Mouse (Mus musculus): ENCODE results near the gene Trak1. TPM values are rescaled to one million over a fixed set of nuclear protein-coding genes. Genes with fewer than 3 reads are reported as not detected.
A peak's percentile ranks its signal among the peaks of the same experiment; 100 is the strongest.

Gene Trak1
- polyA plus RNA-seq, 1 experiment from 2014 or later, result 15.2 TPM

GRCm38 (mm10) chr9:121298065-121298398 is 730 bp downstream of the Trak1 start:
- H3K4me1 ChIP-seq (replicated peaks), result peaks cover 30% of the 10 kb centered on the region
- peaks cover 40% of the 10 kb centered on the region for H3K27me3 ChIP-seq
- peak overlapping the region; percentile 95 for H3K4me2 ChIP-seq
- 3% methylated on average over 7 of the region's 7 CpGs for WGBS
- H3K9me3 ChIP-seq, result no peaks in the 10 kb centered on the region
- H3K36me3 ChIP-seq, result no peaks in the 10 kb centered on the region
- no peak overlapping the region for H3K27ac ChIP-seq
- no peak for ATAC-seq (ENCODE audit: insufficient number of reproducible peaks, insufficient read depth, low FRiP score, low TSS enrichment, low read depth)
- peak overlapping the region; percentile 91 for H3K9ac ChIP-seq (replicated peaks)
- peak overlapping the region; percentile 87 for H3K4me3 ChIP-seq (replicated peaks)

GRCm38 (mm10) chr9:121298411-121299091 is 1.2 kb downstream of the Trak1 start:
- Histone ChIP-seq H3K9ac (replicated peaks) (peak overlapping the region; percentile 91), H3K4me1 (replicated peaks) (peaks cover 31% of the 10 kb centered on the region), H3K36me3 (no peaks in the 10 kb centered on the region), H3K4me2 (peak overlapping the region; percentile 95), H3K27ac (no peak overlapping the region; the same call in 1 of the 2 replicates), H3K9me3 (no peaks in the 10 kb centered on the region), H3K4me3 (replicated peaks) (peak overlapping the region; percentile 87), H3K27me3 (peaks cover 37% of the 10 kb centered on the region)
- 35% methylated on average over 15 of the region's 15 CpGs for WGBS
- ATAC-seq (ENCODE audit: insufficient number of reproducible peaks, insufficient read depth, low FRiP score, low TSS enrichment, low read depth), result 0 out of 2 replicates have a peak, but pooled peaks have one; percentile 39

- H3K9me3 ChIP-seq, result no peaks in the 10 kb centered on the region
- H3K4me3 ChIP-seq (replicated peaks), result peak overlapping the region; percentile 87
- no peak overlapping the region for H3K9ac ChIP-seq (replicated peaks)
- no peaks in the 10 kb centered on the region for H3K36me3 ChIP-seq
- H3K27me3 ChIP-seq, result peaks cover 29% of the 10 kb centered on the region
- peak overlapping the region; percentile 95 for H3K4me2 ChIP-seq
- H3K4me1 ChIP-seq (replicated peaks), result peaks cover 35% of the 10 kb centered on the region
- ATAC-seq (ENCODE audit: insufficient number of reproducible peaks, insufficient read depth, low FRiP score, low TSS enrichment, low read depth), result no peak
- no peak overlapping the region for H3K27ac ChIP-seq
- 77% methylated on average over 9 of the region's 9 CpGs for WGBS
Observed at GRCm38 (mm10) chr9:121299223-121299755, 2.0 kb downstream of the Trak1 start.

GRCm38 (mm10) chr9:121299976-121300570 is 2.8 kb downstream of the Trak1 start:
- ATAC-seq (ENCODE audit: insufficient number of reproducible peaks, insufficient read depth, low FRiP score, low TSS enrichment, low read depth), result no peak
- H3K9me3 ChIP-seq, result no peaks in the 10 kb centered on the region
- no peak overlapping the region for H3K27ac ChIP-seq
- H3K4me2 ChIP-seq, result no peak overlapping the region
- no peaks in the 10 kb centered on the region for H3K36me3 ChIP-seq
- peaks cover 35% of the 10 kb centered on the region for H3K4me1 ChIP-seq (replicated peaks)
- H3K9ac ChIP-seq (replicated peaks), result no peak overlapping the region
- WGBS, result 69% methylated on average over 19 of the region's 19 CpGs
- peaks cover 24% of the 10 kb centered on the region for H3K27me3 ChIP-seq
- H3K4me3 ChIP-seq (replicated peaks), result no peak overlapping the region

GRCm38 (mm10) chr9:121301041-121301920 is 4.0 kb downstream of the Trak1 start:
- H3K9me3 ChIP-seq, result no peaks in the 10 kb centered on the region
- H3K27ac ChIP-seq, result no peak overlapping the region
- no peak overlapping the region for H3K4me3 ChIP-seq (replicated peaks)
- 83% methylated on average over 22 of the region's 22 CpGs for WGBS
- no peaks in the 10 kb centered on the region for H3K36me3 ChIP-seq
- H3K4me2 ChIP-seq, result no peak overlapping the region
- no peak overlapping the region; the same call in 1 of the 2 replicates for H3K9ac ChIP-seq (replicated peaks)
- H3K4me1 ChIP-seq (replicated peaks), result peaks cover 35% of the 10 kb centered on the region
- ATAC-seq (ENCODE audit: insufficient number of reproducible peaks, insufficient read depth, low FRiP score, low TSS enrichment, low read depth), result no peak
- H3K27me3 ChIP-seq, result peaks cover 14% of the 10 kb centered on the region

GRCm38 (mm10) chr9:121302543-121302942 is 5.2 kb downstream of the Trak1 start:
- Histone ChIP-seq H3K4me2 (no peak overlapping the region), H3K9ac (replicated peaks) (no peak overlapping the region), H3K4me1 (replicated peaks) (peaks cover 35% of the 10 kb centered on the region), H3K4me3 (replicated peaks) (no peak overlapping the region), H3K27ac (no peak overlapping the region), H3K27me3 (0 out of 2 replicates have a peak, but pooled peaks cover 5% of the 10 kb centered on the region), H3K36me3 (no peaks in the 10 kb centered on the region), H3K9me3 (no peaks in the 10 kb centered on the region)
- 88% methylated on average over 7 of the region's 8 CpGs for WGBS
- no peak for ATAC-seq (ENCODE audit: insufficient number of reproducible peaks, insufficient read depth, low FRiP score, low TSS enrichment, low read depth)

- WGBS, result 72% methylated on average over 6 of the region's 6 CpGs
- no peak for ATAC-seq (ENCODE audit: insufficient number of reproducible peaks, insufficient read depth, low FRiP score, low TSS enrichment, low read depth)
- no peak overlapping the region for H3K4me3 ChIP-seq (replicated peaks)
- H3K9ac ChIP-seq (replicated peaks), result no peak overlapping the region
- no peak overlapping the region for H3K4me2 ChIP-seq
- H3K27me3 ChIP-seq, result 0 out of 2 replicates have a peak, but pooled peaks cover 5% of the 10 kb centered on the region
- peaks cover 34% of the 10 kb centered on the region for H3K4me1 ChIP-seq (replicated peaks)
- no peaks in the 10 kb centered on the region for H3K9me3 ChIP-seq
- peak overlapping the region; percentile 12; the same call in 1 of the 2 replicates for H3K27ac ChIP-seq
- H3K36me3 ChIP-seq, result no peaks in the 10 kb centered on the region
Observed at GRCm38 (mm10) chr9:121303086-121303485, 5.8 kb downstream of the Trak1 start.

- Histone ChIP-seq H3K9ac (replicated peaks) (no peak overlapping the region), H3K9me3 (no peaks in the 10 kb centered on the region), H3K27me3 (0 out of 2 replicates have a peak, but pooled peaks cover 1% of the 10 kb centered on the region), H3K4me1 (replicated peaks) (peaks cover 27% of the 10 kb centered on the region), H3K27ac (no peak overlapping the region; the same call in 1 of the 2 replicates), H3K4me2 (no peak overlapping the region), H3K4me3 (replicated peaks) (no peak overlapping the region), H3K36me3 (no peaks in the 10 kb centered on the region)
- no peak for ATAC-seq (ENCODE audit: insufficient number of reproducible peaks, insufficient read depth, low FRiP score, low TSS enrichment, low read depth)
- 51% methylated on average over 9 of the region's 9 CpGs for WGBS
Observed at GRCm38 (mm10) chr9:121303748-121304147, 6.4 kb downstream of the Trak1 start.

- Histone ChIP-seq H3K4me2 (no peak overlapping the region), H3K36me3 (no peaks in the 10 kb centered on the region), H3K9ac (replicated peaks) (no peak overlapping the region), H3K9me3 (no peaks in the 10 kb centered on the region), H3K27me3 (no peaks in the 10 kb centered on the region), H3K4me1 (replicated peaks) (peaks cover 25% of the 10 kb centered on the region), H3K27ac (no peak overlapping the region), H3K4me3 (replicated peaks) (no peak overlapping the region)
- 83% methylated on average over 10 of the region's 10 CpGs for WGBS
- no peak for ATAC-seq (ENCODE audit: insufficient number of reproducible peaks, insufficient read depth, low FRiP score, low TSS enrichment, low read depth)
Observed at GRCm38 (mm10) chr9:121304520-121304919, 7.2 kb downstream of the Trak1 start.

GRCm38 (mm10) chr9:121305456-121305855 is 8.2 kb downstream of the Trak1 start:
- Histone ChIP-seq H3K9me3 (no peaks in the 10 kb centered on the region), H3K4me1 (replicated peaks) (peaks cover 17% of the 10 kb centered on the region), H3K9ac (replicated peaks) (no peak overlapping the region), H3K4me2 (no peak overlapping the region), H3K36me3 (no peaks in the 10 kb centered on the region), H3K4me3 (replicated peaks) (no peak overlapping the region), H3K27ac (no peak overlapping the region), H3K27me3 (no peaks in the 10 kb centered on the region)
- WGBS, result 94% methylated on average over 4 of the region's 4 CpGs
- no peak for ATAC-seq (ENCODE audit: insufficient number of reproducible peaks, insufficient read depth, low FRiP score, low TSS enrichment, low read depth)

GRCm38 (mm10) chr9:121309287-121309686 is 12.0 kb downstream of the Trak1 start:
- H3K27ac ChIP-seq, result no peak overlapping the region
- 51% methylated on average over 4 of the region's 4 CpGs for WGBS

More at GRCm38 (mm10) chr9:121309287-121309686, 12.0 kb downstream of the Trak1 start:
- Histone ChIP-seq H3K27me3 (no peaks in the 10 kb centered on the region), H3K9ac (replicated peaks) (no peak overlapping the region), H3K9me3 (no peaks in the 10 kb centered on the region), H3K4me1 (replicated peaks) (peaks cover 31% of the 10 kb centered on the region), H3K4me3 (replicated peaks) (no peak overlapping the region), H3K4me2 (no peak overlapping the region), H3K36me3 (no peaks in the 10 kb centered on the region)
- ATAC-seq (ENCODE audit: insufficient number of reproducible peaks, insufficient read depth, low FRiP score, low TSS enrichment, low read depth), result no peak

All from limb, embryonic 12.5 days (tissue).